Mouse (Mus musculus): Measurements from ENCODE around the gene Actn4. TPM values are rescaled to one million over a fixed set of nuclear protein-coding genes. Genes with fewer than 3 reads are reported as not detected.

Gene Actn4
- total and polyA plus RNA-seq, 3 experiments: 60.5 to 267 TPM; not detected in 1

GRCm38 (mm10) chr7:28982274-28983013 is 20.3 kb upstream of the Actn4 start:
- Histone ChIP-seq H3K4me1 (ENCODE audit: control insufficient read depth in 1 of 2, insufficient read depth in 2 of 2, low read length in 2 of 2) (peaks cover 0 to 20% of the 10 kb centered on the region in 2 experiments; a peak in 2 of 4 replicates), H3K36me3 (ENCODE audit: control insufficient read depth in 1 of 2, insufficient read depth in 2 of 2, low read length in 2 of 2) (peaks cover 3 to 15% of the 10 kb centered on the region in 2 experiments; a peak in 3 of 4 replicates)
- TF ChIP-seq CHD1 (IDR thresholded peaks at IDR 0.05; ENCODE audit: low read depth, low read length) (no peak), GATA1 (IDR thresholded peaks at IDR 0.05; ENCODE audit: low read depth, low read length) (no peak), POLR2A (IDR thresholded peaks at IDR 0.05; ENCODE audit: control insufficient read depth in 1 of 2, insufficient read depth in 1 of 2, low read depth in 1 of 2, low read length in 2 of 2, poor library complexity in 1 of 2) (no peak; a peak in 1 of 4 replicates), SMC3 (IDR thresholded peaks at IDR 0.05; ENCODE audit: low read depth, low read length) (no peak), POLR2AphosphoS5 (IDR thresholded peaks at IDR 0.05; ENCODE audit: borderline replicate concordance, low read depth, low read length) (no peak), GABPA (IDR thresholded peaks at IDR 0.05; ENCODE audit: low read depth, low read length) (no peak), TAL1 (IDR thresholded peaks at IDR 0.05; ENCODE audit: low read length) (no peak), MAZ (IDR thresholded peaks at IDR 0.05; ENCODE audit: low read depth, low read length) (peak; percentile 49), MYB (IDR thresholded peaks at IDR 0.05; ENCODE audit: low read depth, low read length) (no peak), MEF2A (IDR thresholded peaks at IDR 0.05; ENCODE audit: extremely low read depth, insufficient replicate concordance, low read depth, low read length, poor library complexity, severe bottlenecking) (no peak), TCF12 (IDR thresholded peaks at IDR 0.05; ENCODE audit: low read depth, low read length) (peak; percentile 17; the same call in 1 of the 2 replicates), UBTF (IDR thresholded peaks at IDR 0.05; ENCODE audit: borderline replicate concordance, insufficient read depth, low read depth, low read length) (no peak), HCFC1 (IDR thresholded peaks at IDR 0.05; ENCODE audit: low read depth, low read length) (no peak), MAFK (IDR thresholded peaks at IDR 0.05; ENCODE audit: borderline replicate concordance, low read depth, low read length) (no peak), ELF1 (IDR thresholded peaks at IDR 0.05; ENCODE audit: low read depth, low read length) (no peak), RAD21 (IDR thresholded peaks at IDR 0.05; ENCODE audit: low read depth, low read length) (no peak), EP300 (IDR thresholded peaks at IDR 0.05; ENCODE audit: low read depth in 1 of 2, low read length in 2 of 2) (no peak; a peak in 1 of 4 replicates), MXI1 (IDR thresholded peaks at IDR 0.05; ENCODE audit: low read depth, low read length) (peak; percentile 91), JUND (IDR thresholded peaks at IDR 0.05; ENCODE audit: low read depth, low read length) (no peak), ZMIZ1 (IDR thresholded peaks at IDR 0.05; ENCODE audit: low read depth, low read length) (no peak; the same call in 1 of the 2 replicates), NELFE (IDR thresholded peaks at IDR 0.05; ENCODE audit: low read depth, low read length) (no peak), SIN3A (IDR thresholded peaks at IDR 0.05; ENCODE audit: low read length) (peak; percentile 38), CTCF (IDR thresholded peaks at IDR 0.05 in 2 of 3, conservative IDR thresholded peaks at IDR 0.05 in 1 of 3; ENCODE audit: control insufficient read depth in 1 of 3, insufficient read depth in 1 of 3, low read depth in 2 of 3, low read length in 3 of 3, poor library complexity in 1 of 3, severe bottlenecking in 1 of 3) (no peak), ETS1 (IDR thresholded peaks at IDR 0.05; ENCODE audit: low read depth, low read length) (peak; percentile 43; the same call in 1 of the 2 replicates), BHLHE40 (IDR thresholded peaks at IDR 0.05; ENCODE audit: borderline replicate concordance, low read depth, low read length) (peak; percentile 48; the same call in 1 of the 2 replicates), TBP (IDR thresholded peaks at IDR 0.05; ENCODE audit: low read depth, low read length) (no peak), MYC (IDR thresholded peaks at IDR 0.05; ENCODE audit: low read depth, low read length) (0 out of 2 replicates have a peak, but pooled peaks have one; percentile 61), NRF1 (IDR thresholded peaks at IDR 0.05; ENCODE audit: insufficient read depth, low read depth, low read length, poor library complexity, severe bottlenecking) (no peak), RCOR1 (IDR thresholded peaks at IDR 0.05; ENCODE audit: low read depth, low read length) (no peak), USF1 (IDR thresholded peaks at IDR 0.05; ENCODE audit: low read depth, low read length) (no peak; the same call in 1 of the 2 replicates), ZKSCAN1 (IDR thresholded peaks at IDR 0.05; ENCODE audit: low read depth, low read length) (no peak), USF2 (IDR thresholded peaks at IDR 0.05; ENCODE audit: borderline replicate concordance in 1 of 2, insufficient read depth in 1 of 2, low read depth in 1 of 2, low read length in 2 of 2) (no peak), POLR2AphosphoS2 (IDR thresholded peaks at IDR 0.05; ENCODE audit: low read length) (no peak; the same call in 1 of the 2 replicates), ZC3H11A (IDR thresholded peaks at IDR 0.05; ENCODE audit: low read depth, low read length) (no peak; the same call in 1 of the 2 replicates), CHD2 (IDR thresholded peaks at IDR 0.05; ENCODE audit: low read length) (no peak), MAX (IDR thresholded peaks at IDR 0.05; ENCODE audit: low read length) (peak; percentile 79)

More at GRCm38 (mm10) chr7:28982274-28983013, 20.3 kb upstream of the Actn4 start:
- Histone ChIP-seq H3K79me2 (ENCODE audit: control insufficient read depth, insufficient read depth, low read length, poor library complexity) (peaks cover 27% of the 10 kb centered on the region), H3K27ac (ENCODE audit: control insufficient read depth, low read depth, low read length) (peak overlapping the region; percentile 94), H3K27me3 (ENCODE audit: control insufficient read depth in 1 of 2, insufficient read depth in 2 of 2, low read length in 2 of 2) (no peaks in the 10 kb centered on the region), H3K9me3 (replicated peaks; ENCODE audit: insufficient read depth, low read length) (no peaks in the 10 kb centered on the region), H3K4me3 (ENCODE audit: control insufficient read depth in 1 of 2, insufficient read depth in 1 of 2, low read depth in 2 of 2, low read length in 2 of 2) (peak overlapping the region; percentile 67 to 69), H3K9ac (ENCODE audit: control insufficient read depth, low read depth, low read length, poor library complexity, severe bottlenecking) (peak overlapping the region; percentile 86)
- peak; percentile 84 for DNase-seq (ENCODE audit: low read depth, low spot score)

Measured in MEL (cell line).